Mouse (Mus musculus) lung, postnatal 0 days (tissue): ENCODE measurements around the gene Kalrn.

Experiments
- CTCF ChIP-seq: IDR thresholded peaks from 2 replicates; pipeline ENCODE4 v1.5.1; 2016; ENCODE audit warnings: antibody characterized with exemption, mild to moderate bottlenecking
- EP300 ChIP-seq: IDR thresholded peaks from 2 replicates; pipeline ENCODE4 v1.6.1; 2016; ENCODE audit warnings: antibody characterized with exemption, mild to moderate bottlenecking, control low read depth

- TF ChIP-seq CTCF (peak; percentile 95), EP300 (no peak)
These were observed 458.7 kb downstream of the Kalrn start for GRCm38 (mm10) chr16:34114665-34115064.
